Mouse (Mus musculus): ENCODE results near the gene Cyp2c23. TPM values are rescaled to one million over a fixed set of nuclear protein-coding genes. Genes with fewer than 3 reads are reported as not detected.

The Cyp2c23 gene
- polyA plus RNA-seq, 1 experiment from 2014 or later, result not detected

DNA sequence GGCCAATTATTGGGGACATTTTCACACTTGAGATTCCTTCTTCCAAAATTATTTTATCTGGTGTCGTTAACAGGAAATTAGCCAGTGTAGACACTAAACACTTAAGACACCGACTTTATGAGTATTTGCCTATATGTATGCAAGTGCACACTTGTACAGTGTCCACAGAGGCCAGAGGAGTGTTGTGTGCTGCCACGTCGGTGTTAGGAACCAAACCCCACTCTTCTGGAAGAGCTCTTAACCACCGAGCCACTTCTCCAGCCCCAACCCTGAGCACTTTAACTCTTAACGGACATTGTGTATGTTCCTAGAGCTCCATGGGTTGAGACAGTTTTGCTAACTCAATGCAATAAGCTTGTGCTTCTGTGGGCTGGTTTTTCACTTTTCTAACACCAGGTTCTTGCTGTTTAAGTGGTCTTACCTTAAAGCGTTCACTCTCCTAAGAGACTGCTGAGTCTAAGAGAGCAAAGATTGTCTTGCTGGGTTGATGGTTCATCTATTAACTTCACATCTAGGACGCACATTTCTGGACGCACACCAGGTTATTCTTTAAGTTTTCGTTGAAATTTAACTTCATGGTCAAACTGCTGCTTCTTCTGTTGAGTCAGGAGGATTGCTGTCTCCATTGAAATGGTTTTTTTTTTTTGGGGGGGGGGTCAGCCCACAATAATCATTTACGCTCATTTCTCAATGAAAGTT, 3.2 kb upstream of the Cyp2c23 start:
- no peak overlapping the region for H3K4me3 ChIP-seq (ENCODE audit: low read depth, low read length)
- H3K9me3 ChIP-seq (ENCODE audit: control insufficient read depth, low read length), result no peaks in the 10 kb centered on the region
- H3K4me1 ChIP-seq (ENCODE audit: control insufficient read depth, insufficient read depth, low read length), result no peaks in the 10 kb centered on the region
- no peak overlapping the region for H3K9ac ChIP-seq (ENCODE audit: low read length)
- no peak for ATAC-seq (ENCODE audit: insufficient read depth, low FRiP score, low TSS enrichment)
- H3K36me3 ChIP-seq (ENCODE audit: control insufficient read depth, insufficient read depth, low read length), result no peaks in the 10 kb centered on the region
- H3K27ac ChIP-seq (ENCODE audit: low read depth, low read length), result no peak overlapping the region
- H3K4me2 ChIP-seq (ENCODE audit: low read depth), result no peak overlapping the region
- WGBS, result 92% methylated on average over 11 of the region's 11 CpGs
- DNase-seq (ENCODE audit: low spot score), result no peak
- no peaks in the 10 kb centered on the region for H3K27me3 ChIP-seq (ENCODE audit: control insufficient read depth, insufficient read depth, low read length)

DNA sequence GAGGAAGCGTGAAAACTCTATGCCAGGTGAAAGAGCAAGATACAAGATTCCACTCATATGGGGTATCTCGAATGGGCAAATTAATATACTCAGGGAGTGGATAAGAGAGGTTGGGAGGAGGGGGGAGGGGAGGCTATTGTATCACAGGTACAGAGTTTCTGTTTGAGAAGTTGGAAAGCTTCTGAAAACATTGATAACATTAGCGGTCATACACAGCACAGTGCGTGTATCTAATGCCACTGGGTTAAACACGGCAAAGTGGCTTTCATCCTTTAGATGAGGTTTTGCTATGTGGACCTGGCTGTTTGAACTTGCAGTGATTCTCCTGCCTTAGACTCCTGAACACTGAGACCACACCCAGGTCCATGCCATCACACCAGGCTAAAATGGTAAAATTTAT, 1.0 kb upstream of the Cyp2c23 start:
- DNase-seq (ENCODE audit: low spot score) (no peak), ATAC-seq (ENCODE audit: insufficient read depth, low FRiP score, low TSS enrichment) (no peak)
- Histone ChIP-seq H3K27me3 (ENCODE audit: control insufficient read depth, insufficient read depth, low read length) (no peaks in the 10 kb centered on the region), H3K36me3 (ENCODE audit: control insufficient read depth, insufficient read depth, low read length) (no peaks in the 10 kb centered on the region), H3K4me2 (ENCODE audit: low read depth) (no peak overlapping the region), H3K4me1 (ENCODE audit: control insufficient read depth, insufficient read depth, low read length) (no peaks in the 10 kb centered on the region), H3K9ac (ENCODE audit: low read length) (no peak overlapping the region), H3K27ac (ENCODE audit: low read depth, low read length) (no peak overlapping the region), H3K4me3 (ENCODE audit: low read depth, low read length) (no peak overlapping the region), H3K9me3 (ENCODE audit: control insufficient read depth, low read length) (no peaks in the 10 kb centered on the region)
- WGBS, result 92% methylated on average over 5 of the region's 5 CpGs

DNA sequence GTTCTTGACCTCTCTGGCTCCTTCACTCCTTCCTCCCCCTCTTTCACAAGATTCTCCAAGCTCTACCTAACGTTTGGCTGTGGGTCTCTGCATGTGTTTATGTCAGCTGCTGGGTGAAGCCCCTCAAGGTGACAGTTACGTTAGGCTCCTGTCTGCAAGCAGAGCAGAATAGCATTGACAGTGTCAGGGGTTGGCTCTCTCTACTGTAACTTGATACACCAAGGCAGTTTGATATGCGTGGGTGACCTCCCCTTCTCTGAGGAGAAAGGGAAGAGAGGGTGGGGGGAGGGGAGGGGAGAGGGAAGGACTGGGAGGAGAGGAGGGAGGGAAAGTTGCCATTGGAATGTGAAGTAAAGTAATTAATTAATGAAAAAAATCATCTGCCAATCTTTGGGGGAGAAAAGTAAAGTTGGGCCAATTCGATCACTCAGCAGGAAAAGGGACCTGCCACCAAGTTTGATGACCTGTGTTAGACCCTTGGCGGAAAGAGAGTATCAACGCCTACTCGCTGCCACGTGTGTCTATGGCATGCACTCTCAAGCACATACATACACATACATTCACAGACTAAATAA, 2.0 kb downstream of the Cyp2c23 start:
- Histone ChIP-seq H3K9ac (ENCODE audit: low read length) (no peak overlapping the region), H3K4me3 (ENCODE audit: low read depth, low read length) (no peak overlapping the region), H3K4me2 (ENCODE audit: low read depth) (no peak overlapping the region), H3K27ac (ENCODE audit: low read depth, low read length) (no peak overlapping the region), H3K9me3 (ENCODE audit: control insufficient read depth, low read length) (no peaks in the 10 kb centered on the region), H3K36me3 (ENCODE audit: control insufficient read depth, insufficient read depth, low read length) (no peaks in the 10 kb centered on the region), H3K27me3 (ENCODE audit: control insufficient read depth, insufficient read depth, low read length) (no peaks in the 10 kb centered on the region), H3K4me1 (ENCODE audit: control insufficient read depth, insufficient read depth, low read length) (no peaks in the 10 kb centered on the region)
- WGBS, result 65% methylated on average over 8 of the region's 8 CpGs
- no peak for DNase-seq (ENCODE audit: low spot score)
- no peak for ATAC-seq (ENCODE audit: insufficient read depth, low FRiP score, low TSS enrichment)

DNA sequence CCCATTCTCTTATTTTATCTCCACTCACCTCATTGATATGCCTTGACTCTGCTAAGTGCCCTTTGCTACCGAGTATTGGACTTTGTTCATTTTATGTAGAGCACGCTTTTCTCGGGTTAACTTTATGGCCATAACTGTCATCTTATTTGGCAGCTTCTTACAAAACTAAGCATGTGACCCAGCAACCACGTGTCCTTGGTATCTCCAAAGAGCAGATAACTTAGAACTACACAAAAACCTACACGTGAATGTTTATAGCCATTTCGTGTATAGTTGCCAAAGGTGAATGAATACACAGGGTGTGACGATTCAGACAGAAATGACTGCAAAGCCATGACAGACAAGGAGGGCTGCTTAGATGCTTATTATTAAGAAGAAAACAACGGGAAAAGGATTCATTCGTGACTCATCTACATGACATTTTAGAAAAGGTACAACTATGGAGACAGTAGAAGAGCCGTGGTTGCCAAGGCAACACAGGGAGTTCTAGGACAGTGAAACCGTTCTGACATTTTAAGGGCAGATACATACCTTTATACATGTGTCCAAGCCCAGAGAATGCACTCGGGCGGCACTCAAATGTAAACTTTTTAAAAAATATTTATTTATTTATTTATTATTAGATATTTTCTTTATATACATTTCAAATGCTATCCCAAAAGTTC, 4.0 kb downstream of the Cyp2c23 start:
- Histone ChIP-seq H3K4me3 (ENCODE audit: low read depth, low read length) (no peak overlapping the region), H3K4me2 (ENCODE audit: low read depth) (no peak overlapping the region), H3K27ac (ENCODE audit: low read depth, low read length) (no peak overlapping the region), H3K9me3 (ENCODE audit: control insufficient read depth, low read length) (no peaks in the 10 kb centered on the region), H3K4me1 (ENCODE audit: control insufficient read depth, insufficient read depth, low read length) (no peaks in the 10 kb centered on the region), H3K9ac (ENCODE audit: low read length) (no peak overlapping the region), H3K27me3 (ENCODE audit: control insufficient read depth, insufficient read depth, low read length) (no peaks in the 10 kb centered on the region), H3K36me3 (ENCODE audit: control insufficient read depth, insufficient read depth, low read length) (no peaks in the 10 kb centered on the region)
- WGBS, result 90% methylated on average over 13 of the region's 13 CpGs
- ATAC-seq (ENCODE audit: insufficient read depth, low FRiP score, low TSS enrichment) (no peak), DNase-seq (ENCODE audit: low spot score) (no peak)

DNA sequence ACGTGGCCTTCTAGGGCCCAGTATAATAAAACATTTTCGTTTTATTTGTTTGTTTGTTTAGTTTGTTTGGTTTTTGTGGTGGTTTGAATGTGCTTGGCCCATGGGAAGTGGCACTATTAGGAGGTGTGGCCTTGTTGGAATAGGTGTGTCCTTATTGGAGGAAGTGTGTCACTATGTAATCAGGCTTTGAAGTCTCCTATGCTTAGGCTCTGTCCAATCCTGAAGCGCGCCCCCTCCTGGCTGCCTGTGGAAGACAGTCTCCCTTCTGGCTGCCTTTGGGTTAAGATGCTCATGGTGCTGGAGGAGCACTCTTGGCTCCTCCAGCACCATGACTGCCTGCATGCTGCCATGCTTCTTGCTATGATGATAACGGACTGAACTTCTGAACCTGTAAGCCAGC, 5.9 kb downstream of the Cyp2c23 start:
- 73% methylated on average over 5 of the region's 5 CpGs for WGBS
- Histone ChIP-seq H3K4me2 (ENCODE audit: low read depth) (no peak overlapping the region), H3K36me3 (ENCODE audit: control insufficient read depth, insufficient read depth, low read length) (no peaks in the 10 kb centered on the region), H3K9me3 (ENCODE audit: control insufficient read depth, low read length) (no peaks in the 10 kb centered on the region), H3K4me1 (ENCODE audit: control insufficient read depth, insufficient read depth, low read length) (no peaks in the 10 kb centered on the region), H3K27me3 (ENCODE audit: control insufficient read depth, insufficient read depth, low read length) (no peaks in the 10 kb centered on the region), H3K9ac (ENCODE audit: low read length) (no peak overlapping the region), H3K4me3 (ENCODE audit: low read depth, low read length) (no peak overlapping the region), H3K27ac (ENCODE audit: low read depth, low read length) (no peak overlapping the region)
- no peak for DNase-seq (ENCODE audit: low spot score)
- no peak for ATAC-seq (ENCODE audit: insufficient read depth, low FRiP score, low TSS enrichment)

DNA sequence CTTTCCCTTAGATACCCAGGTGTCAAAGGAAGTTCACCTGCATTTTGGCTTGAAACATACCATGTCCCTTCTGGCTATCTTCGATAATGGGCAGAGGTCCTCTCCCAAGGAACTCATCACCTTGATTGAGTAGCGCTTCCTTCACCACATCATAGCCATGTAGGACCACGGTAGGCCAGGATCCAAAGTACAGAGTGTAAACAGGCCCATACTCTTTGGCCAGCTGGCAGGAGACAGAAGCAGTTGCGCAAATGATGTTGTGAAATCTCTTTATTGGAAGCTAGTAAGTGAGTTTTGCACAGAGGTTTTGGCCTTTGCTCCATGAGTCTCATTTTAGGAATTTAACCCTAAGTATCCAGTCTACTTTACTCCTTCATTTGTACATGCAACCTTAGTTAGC, 7.5 kb downstream of the Cyp2c23 start:
- Histone ChIP-seq H3K4me2 (ENCODE audit: low read depth) (no peak overlapping the region), H3K27ac (ENCODE audit: low read depth, low read length) (no peak overlapping the region), H3K4me3 (ENCODE audit: low read depth, low read length) (no peak overlapping the region), H3K4me1 (ENCODE audit: control insufficient read depth, insufficient read depth, low read length) (no peaks in the 10 kb centered on the region), H3K36me3 (ENCODE audit: control insufficient read depth, insufficient read depth, low read length) (no peaks in the 10 kb centered on the region), H3K27me3 (ENCODE audit: control insufficient read depth, insufficient read depth, low read length) (no peaks in the 10 kb centered on the region), H3K9me3 (ENCODE audit: control insufficient read depth, low read length) (no peaks in the 10 kb centered on the region), H3K9ac (ENCODE audit: low read length) (no peak overlapping the region)
- 88% methylated on average over 4 of the region's 4 CpGs for WGBS
- ATAC-seq (ENCODE audit: insufficient read depth, low FRiP score, low TSS enrichment) (no peak), DNase-seq (ENCODE audit: low spot score) (no peak)

DNA sequence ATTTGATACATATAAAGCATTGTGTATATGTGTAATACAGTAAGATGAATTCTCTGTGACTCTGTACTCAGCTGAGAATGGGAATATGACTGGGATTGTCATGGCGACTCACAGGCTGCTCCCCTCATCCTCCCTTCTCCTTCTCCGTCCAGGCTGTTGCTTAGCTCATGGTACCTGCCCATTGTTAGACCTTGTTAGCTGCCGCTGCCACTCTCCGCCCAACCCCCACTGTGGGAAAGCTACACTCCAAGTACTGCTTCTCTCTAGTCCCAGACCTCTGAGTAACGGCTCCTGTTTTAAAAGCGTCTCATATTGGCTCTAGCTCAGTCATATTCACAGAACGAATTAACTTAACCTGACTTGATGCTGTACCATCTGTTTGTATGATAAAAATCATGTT, 9.3 kb downstream of the Cyp2c23 start:
- H3K4me2 ChIP-seq (ENCODE audit: low read depth), result no peak overlapping the region
- no peaks in the 10 kb centered on the region for H3K4me1 ChIP-seq (ENCODE audit: control insufficient read depth, insufficient read depth, low read length)
- H3K27ac ChIP-seq (ENCODE audit: low read depth, low read length), result no peak overlapping the region
- no peaks in the 10 kb centered on the region for H3K9me3 ChIP-seq (ENCODE audit: control insufficient read depth, low read length)
- no peak overlapping the region for H3K4me3 ChIP-seq (ENCODE audit: low read depth, low read length)
- ATAC-seq (ENCODE audit: insufficient read depth, low FRiP score, low TSS enrichment), result no peak
- DNase-seq (ENCODE audit: low spot score), result no peak
- no peaks in the 10 kb centered on the region for H3K27me3 ChIP-seq (ENCODE audit: control insufficient read depth, insufficient read depth, low read length)
- 63% methylated on average over 7 of the region's 7 CpGs for WGBS
- no peaks in the 10 kb centered on the region for H3K36me3 ChIP-seq (ENCODE audit: control insufficient read depth, insufficient read depth, low read length)
- no peak overlapping the region for H3K9ac ChIP-seq (ENCODE audit: low read length)

DNA sequence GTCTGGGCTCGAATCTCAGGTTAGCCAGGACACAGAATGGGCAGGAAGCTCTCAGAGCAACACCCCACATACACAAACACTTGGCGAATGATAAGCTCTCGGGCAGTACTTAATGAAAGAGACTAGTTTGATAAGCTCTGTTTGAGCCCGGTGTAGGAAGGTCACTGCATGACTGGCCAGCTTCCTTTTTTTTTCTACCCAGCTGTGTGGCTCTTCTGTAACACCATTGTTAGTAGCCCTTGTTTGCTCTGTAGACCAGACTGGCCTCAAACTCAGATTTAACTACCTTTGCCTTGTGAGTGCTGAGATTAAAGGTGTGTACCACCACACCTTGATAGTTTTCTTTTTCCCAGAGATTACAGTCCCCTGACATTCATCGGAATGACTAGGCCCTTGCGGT, 15.1 kb downstream of the Cyp2c23 start:
- H3K4me1 ChIP-seq (ENCODE audit: control insufficient read depth, insufficient read depth, low read length), result no peaks in the 10 kb centered on the region
- 90% methylated on average over 6 of the region's 6 CpGs for WGBS
- no peak overlapping the region for H3K4me2 ChIP-seq (ENCODE audit: low read depth)
- H3K27ac ChIP-seq (ENCODE audit: low read depth, low read length), result no peak overlapping the region
- no peak for ATAC-seq (ENCODE audit: insufficient read depth, low FRiP score, low TSS enrichment)
- H3K36me3 ChIP-seq (ENCODE audit: control insufficient read depth, insufficient read depth, low read length), result no peaks in the 10 kb centered on the region
- no peaks in the 10 kb centered on the region for H3K9me3 ChIP-seq (ENCODE audit: control insufficient read depth, low read length)
- H3K27me3 ChIP-seq (ENCODE audit: control insufficient read depth, insufficient read depth, low read length), result no peaks in the 10 kb centered on the region
- no peak overlapping the region for H3K4me3 ChIP-seq (ENCODE audit: low read depth, low read length)
- no peak for DNase-seq (ENCODE audit: low spot score)
- H3K9ac ChIP-seq (ENCODE audit: low read length), result no peak overlapping the region

DNA sequence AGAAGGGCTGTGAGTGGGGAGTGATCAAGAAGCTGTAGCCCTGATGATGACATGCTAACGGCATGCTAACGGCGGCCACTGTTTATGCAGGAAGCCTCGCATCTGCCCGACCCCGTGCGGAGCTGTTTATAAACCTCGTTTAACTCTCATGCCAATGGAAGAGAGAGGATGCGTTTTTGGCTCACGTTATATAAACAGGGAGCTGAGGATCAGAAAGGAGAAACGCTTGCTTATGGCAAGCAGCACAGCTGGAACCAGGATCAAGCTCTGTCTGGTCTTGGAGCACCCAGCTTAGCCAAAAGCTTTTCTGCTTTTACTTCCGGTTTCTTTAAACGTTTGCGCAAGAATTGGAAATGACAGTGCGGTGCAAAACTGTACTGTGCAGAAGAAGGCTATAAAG, 20.2 kb downstream of the Cyp2c23 start:
- no peaks in the 10 kb centered on the region for H3K36me3 ChIP-seq (ENCODE audit: control insufficient read depth, insufficient read depth, low read length)
- no peaks in the 10 kb centered on the region for H3K27me3 ChIP-seq (ENCODE audit: control insufficient read depth, insufficient read depth, low read length)
- WGBS, result 82% methylated on average over 15 of the region's 15 CpGs

More for the DNA sequence above, 20.2 kb downstream of the Cyp2c23 start:
- no peaks in the 10 kb centered on the region for H3K9me3 ChIP-seq (ENCODE audit: control insufficient read depth, low read length)
- ATAC-seq (ENCODE audit: insufficient read depth, low FRiP score, low TSS enrichment) (no peak), DNase-seq (ENCODE audit: low spot score) (no peak)
- H3K9ac ChIP-seq (ENCODE audit: low read length), result no peak overlapping the region
- no peak overlapping the region for H3K27ac ChIP-seq (ENCODE audit: low read depth, low read length)
- H3K4me3 ChIP-seq (ENCODE audit: low read depth, low read length), result no peak overlapping the region
- H3K4me2 ChIP-seq (ENCODE audit: low read depth), result no peak overlapping the region
- H3K4me1 ChIP-seq (ENCODE audit: control insufficient read depth, insufficient read depth, low read length), result no peaks in the 10 kb centered on the region

Measured in neural tube, embryonic 11.5 days (tissue).